In genomic region chr10:101681914-101682313, GRCm38 (mm10) we compare ENCODE assay signal across 20 mouse cellular contexts. TPM values are rescaled to one million over a fixed set of nuclear protein-coding genes. Genes with fewer than 3 reads are reported as not detected.
DNase-seq lines count a peak whose midpoint lies in the region; ATAC-seq lines count a peak whose summit lies in the region.
"Had no signal": no experiment of that assay in that cellular context is flagged by ENCODE, and none has a peak within 500 bp of the region (broad histone marks: within the 10 kb centered on the region; RNA-seq: fewer than 3 reads in every experiment).

No protein-coding gene starts in this region.

- no peak overlapping the region for H3K9ac ChIP-seq in neural tube, embryonic 12.5 days
- peak overlapping the region; percentile 50 for H3K9ac ChIP-seq in midbrain, embryonic 15.5 days
- no peak overlapping the region for H3K9ac ChIP-seq in intestine, embryonic 16.5 days (ENCODE audit: low read depth, low read length)
- H3K9ac ChIP-seq: embryonic facial prominence, embryonic 13.5 days; liver, embryonic 13.5 days had no signal

- no peak overlapping the region for H3K4me3 ChIP-seq in neural tube, embryonic 12.5 days
- H3K4me3 ChIP-seq in midbrain, embryonic 15.5 days = peak overlapping the region; percentile 38
- H3K4me3 ChIP-seq in intestine, embryonic 16.5 days (ENCODE audit: low read length) = no peak overlapping the region
- H3K4me3 ChIP-seq: embryonic facial prominence, embryonic 13.5 days; liver, embryonic 13.5 days; megakaryocyte, embryonic 14.5 days had no signal

- no peaks in the 10 kb centered on the region for H3K4me1 ChIP-seq in neural tube, embryonic 12.5 days
- no peaks in the 10 kb centered on the region for H3K4me1 ChIP-seq in midbrain, embryonic 15.5 days
- H3K4me1 ChIP-seq in intestine, embryonic 16.5 days (ENCODE audit: control insufficient read depth, insufficient read depth, low read length) = no peaks in the 10 kb centered on the region
- H3K4me1 ChIP-seq: embryonic facial prominence, embryonic 13.5 days; liver, embryonic 13.5 days; megakaryocyte, embryonic 14.5 days had no signal

- no peak for DNase-seq in frontal cortex, postnatal 14 days (ENCODE audit: low spot score in 2 of 2)
- DNase-seq in neural tube, embryonic 10.5 days (ENCODE audit: extremely low spot score, low spot score) = no peak
- DNase-seq in thymus, postnatal 0 days (ENCODE audit: low spot score) = no peak
- DNase-seq: adrenal gland, adult 2 months; B cell, adult 2 months; gastrocnemius, postnatal 14 days; heart, postnatal 10 days; kidney, adult 11 months; kidney, postnatal 14 days; liver, embryonic 13.5 days; lung, postnatal 10 days; thymus, postnatal 36 days had no signal

- 76% methylated on average over 5 of the region's 5 CpGs for WGBS in neural tube, embryonic 12.5 days
- WGBS in midbrain, embryonic 15.5 days = 35% methylated on average over 5 of the region's 5 CpGs
- 57% methylated on average over 5 of the region's 5 CpGs for WGBS in intestine, embryonic 16.5 days

- ATAC-seq in frontal cortex, adult (ENCODE audit: low TSS enrichment) = peak; percentile 29
- 0 out of 2 replicates have a peak, but pooled peaks have one; percentile 9 for ATAC-seq in neural tube, embryonic 12.5 days (ENCODE audit: low FRiP score, low read depth)
- ATAC-seq in midbrain, embryonic 15.5 days (replicated peaks) = peak; percentile 62
- ATAC-seq in intestine, embryonic 16.5 days = no peak

- H3K36me3 ChIP-seq in neural tube, embryonic 12.5 days = no peaks in the 10 kb centered on the region
- H3K36me3 ChIP-seq in midbrain, embryonic 15.5 days (replicated peaks) = no peaks in the 10 kb centered on the region
- no peaks in the 10 kb centered on the region for H3K36me3 ChIP-seq in intestine, embryonic 16.5 days (ENCODE audit: control insufficient read depth, insufficient read depth, low read length)
- H3K36me3 ChIP-seq: embryonic facial prominence, embryonic 13.5 days; liver, embryonic 13.5 days had no signal

- no peak overlapping the region for H3K27ac ChIP-seq in neural tube, embryonic 12.5 days
- H3K27ac ChIP-seq in midbrain, embryonic 15.5 days = peak overlapping the region; percentile 83
- no peak overlapping the region for H3K27ac ChIP-seq in intestine, embryonic 16.5 days (ENCODE audit: low read length)
- H3K27ac ChIP-seq: embryonic facial prominence, embryonic 13.5 days; liver, embryonic 13.5 days; stomach, postnatal 0 days had no signal

- H3K4me2 ChIP-seq in neural tube, embryonic 12.5 days (replicated peaks) = no peak overlapping the region; the same call in 1 of the 2 replicates
- H3K4me2 ChIP-seq in midbrain, embryonic 15.5 days = peak overlapping the region; percentile 46
- H3K4me2 ChIP-seq in intestine, embryonic 16.5 days (ENCODE audit: low read depth, low read length) = no peak overlapping the region
- H3K4me2 ChIP-seq: embryonic facial prominence, embryonic 13.5 days; liver, embryonic 13.5 days had no signal

- H3K27me3 ChIP-seq in neural tube, embryonic 12.5 days (replicated peaks) = no peaks in the 10 kb centered on the region
- H3K27me3 ChIP-seq in midbrain, embryonic 15.5 days (replicated peaks) = no peaks in the 10 kb centered on the region
- no peaks in the 10 kb centered on the region for H3K27me3 ChIP-seq in intestine, embryonic 16.5 days (replicated peaks; ENCODE audit: control insufficient read depth, insufficient read depth, low read length)
- H3K27me3 ChIP-seq: embryonic facial prominence, embryonic 13.5 days; liver, embryonic 13.5 days; megakaryocyte, embryonic 14.5 days had no signal

- H3K9me3 ChIP-seq in neural tube, embryonic 12.5 days = no peaks in the 10 kb centered on the region
- no peaks in the 10 kb centered on the region for H3K9me3 ChIP-seq in midbrain, embryonic 15.5 days
- no peaks in the 10 kb centered on the region for H3K9me3 ChIP-seq in intestine, embryonic 16.5 days (ENCODE audit: control insufficient read depth, low read length)
- H3K9me3 ChIP-seq: embryonic facial prominence, embryonic 13.5 days; liver, embryonic 13.5 days; megakaryocyte, embryonic 14.5 days had no signal

RNA-seq across cellular contexts. Expression of gene Mgat4c, which starts 0.6 kb away (rescaled TPM):
- polyA plus RNA-seq in neural tube, embryonic 12.5 days (2016; fragmentation: Nextera tagmentation; extraction: Ambion mirVana) = 6.6 and 8.5 TPM in 2 replicates
- polyA plus RNA-seq in midbrain, embryonic 15.5 days (2015; fragmentation: Nextera tagmentation; extraction: Ambion mirVana) = 49.2 and 55.1 TPM in 2 replicates
- 0.05 TPM in 1 of 2 replicates, not detected in the other for polyA plus RNA-seq in thymus, postnatal 0 days (2015; fragmentation: Nextera tagmentation; extraction: Ambion mirVana)
- 20.1 and 23.5 TPM in 2 replicates for polyA plus RNA-seq in intestine, embryonic 16.5 days (2015; fragmentation: Nextera tagmentation; extraction: Ambion mirVana)
- polyA plus RNA-seq: liver, embryonic 13.5 days; spleen, adult 2 months had no signal
